Mouse (Mus musculus): ENCODE results near the gene Aldh5a1. TPM values are rescaled to one million over a fixed set of nuclear protein-coding genes. Genes with fewer than 3 reads are reported as not detected.

The Aldh5a1 gene
- polyA plus RNA-seq, 1 experiment from 2014 or later, result 9.3 TPM

GRCm38 (mm10) chr13:24921281-24921680, 16.2 kb downstream of the Aldh5a1 start:
- no peak overlapping the region for H3K27ac ChIP-seq (ENCODE audit: low read length)
- WGBS, result 58% methylated on average over 6 of the region's 6 CpGs
- H3K4me2 ChIP-seq (replicated peaks; ENCODE audit: low read depth, low read length), result no peak overlapping the region
- ATAC-seq (ENCODE audit: insufficient number of reproducible peaks, insufficient read depth, low FRiP score, low read depth), result no peak
- no peaks in the 10 kb centered on the region for H3K27me3 ChIP-seq (ENCODE audit: control insufficient read depth, insufficient read depth, low read length)
- no peak overlapping the region for H3K4me3 ChIP-seq (ENCODE audit: low read depth, low read length)
- no peaks in the 10 kb centered on the region for H3K9me3 ChIP-seq (ENCODE audit: control insufficient read depth, low read depth, low read length)
- H3K4me1 ChIP-seq (ENCODE audit: control insufficient read depth, insufficient read depth, low read length), result no peaks in the 10 kb centered on the region
- H3K9ac ChIP-seq (replicated peaks; ENCODE audit: low read depth, low read length), result no peak overlapping the region
- H3K36me3 ChIP-seq (ENCODE audit: control insufficient read depth, insufficient read depth, low read length), result peaks cover 14% of the 10 kb centered on the region; the same call in 1 of the 2 replicates

GRCm38 (mm10) chr13:24920333-24920977, 17.0 kb downstream of the Aldh5a1 start:
- no peaks in the 10 kb centered on the region for H3K27me3 ChIP-seq (ENCODE audit: control insufficient read depth, insufficient read depth, low read length)
- no peaks in the 10 kb centered on the region for H3K9me3 ChIP-seq (ENCODE audit: control insufficient read depth, low read depth, low read length)
- H3K4me3 ChIP-seq (ENCODE audit: low read depth, low read length), result no peak overlapping the region
- no peak overlapping the region for H3K9ac ChIP-seq (replicated peaks; ENCODE audit: low read depth, low read length)
- 32% methylated on average over 5 of the region's 5 CpGs for WGBS
- no peak overlapping the region for H3K4me2 ChIP-seq (replicated peaks; ENCODE audit: low read depth, low read length)
- ATAC-seq (ENCODE audit: insufficient number of reproducible peaks, insufficient read depth, low FRiP score, low read depth), result peak; percentile 77; the same call in 1 of the 2 replicates
- no peak overlapping the region for H3K27ac ChIP-seq (ENCODE audit: low read length)
- no peaks in the 10 kb centered on the region for H3K4me1 ChIP-seq (ENCODE audit: control insufficient read depth, insufficient read depth, low read length)
- peaks cover 9% of the 10 kb centered on the region; the same call in 1 of the 2 replicates for H3K36me3 ChIP-seq (ENCODE audit: control insufficient read depth, insufficient read depth, low read length)

GRCm38 (mm10) chr13:24915831-24916230, 21.6 kb downstream of the Aldh5a1 start:
- Histone ChIP-seq H3K9ac (replicated peaks; ENCODE audit: low read depth, low read length) (no peak overlapping the region), H3K4me3 (ENCODE audit: low read depth, low read length) (no peak overlapping the region), H3K4me2 (replicated peaks; ENCODE audit: low read depth, low read length) (no peak overlapping the region), H3K27ac (ENCODE audit: low read length) (no peak overlapping the region), H3K4me1 (ENCODE audit: control insufficient read depth, insufficient read depth, low read length) (no peaks in the 10 kb centered on the region), H3K36me3 (ENCODE audit: control insufficient read depth, insufficient read depth, low read length) (peaks cover 15% of the 10 kb centered on the region; the same call in 1 of the 2 replicates), H3K27me3 (ENCODE audit: control insufficient read depth, insufficient read depth, low read length) (no peaks in the 10 kb centered on the region), H3K9me3 (ENCODE audit: control insufficient read depth, low read depth, low read length) (no peaks in the 10 kb centered on the region)
- no peak for ATAC-seq (ENCODE audit: insufficient number of reproducible peaks, insufficient read depth, low FRiP score, low read depth)
- WGBS, result 66% methylated on average over 13 of the region's 13 CpGs

GRCm38 (mm10) chr13:24914915-24915314, 22.5 kb downstream of the Aldh5a1 start:
- no peak overlapping the region for H3K27ac ChIP-seq (ENCODE audit: low read length)
- no peak for ATAC-seq (ENCODE audit: insufficient number of reproducible peaks, insufficient read depth, low FRiP score, low read depth)
- peaks cover 15% of the 10 kb centered on the region; the same call in 1 of the 2 replicates for H3K36me3 ChIP-seq (ENCODE audit: control insufficient read depth, insufficient read depth, low read length)
- no peak overlapping the region for H3K4me3 ChIP-seq (ENCODE audit: low read depth, low read length)
- no peak overlapping the region for H3K4me2 ChIP-seq (replicated peaks; ENCODE audit: low read depth, low read length)
- H3K27me3 ChIP-seq (ENCODE audit: control insufficient read depth, insufficient read depth, low read length), result no peaks in the 10 kb centered on the region
- H3K4me1 ChIP-seq (ENCODE audit: control insufficient read depth, insufficient read depth, low read length), result no peaks in the 10 kb centered on the region
- H3K9ac ChIP-seq (replicated peaks; ENCODE audit: low read depth, low read length), result no peak overlapping the region
- H3K9me3 ChIP-seq (ENCODE audit: control insufficient read depth, low read depth, low read length), result no peaks in the 10 kb centered on the region
- WGBS, result 73% methylated on average over 4 of the region's 4 CpGs

GRCm38 (mm10) chr13:24913576-24913975, 23.9 kb downstream of the Aldh5a1 start:
- no peak overlapping the region for H3K4me3 ChIP-seq (ENCODE audit: low read depth, low read length)
- 87% methylated on average over 7 of the region's 7 CpGs for WGBS
- H3K9me3 ChIP-seq (ENCODE audit: control insufficient read depth, low read depth, low read length), result no peaks in the 10 kb centered on the region
- H3K36me3 ChIP-seq (ENCODE audit: control insufficient read depth, insufficient read depth, low read length), result peaks cover 15% of the 10 kb centered on the region; the same call in 1 of the 2 replicates
- no peak for ATAC-seq (ENCODE audit: insufficient number of reproducible peaks, insufficient read depth, low FRiP score, low read depth)
- no peak overlapping the region for H3K9ac ChIP-seq (replicated peaks; ENCODE audit: low read depth, low read length)
- H3K27ac ChIP-seq (ENCODE audit: low read length), result no peak overlapping the region
- no peak overlapping the region for H3K4me2 ChIP-seq (replicated peaks; ENCODE audit: low read depth, low read length)
- H3K4me1 ChIP-seq (ENCODE audit: control insufficient read depth, insufficient read depth, low read length), result no peaks in the 10 kb centered on the region
- H3K27me3 ChIP-seq (ENCODE audit: control insufficient read depth, insufficient read depth, low read length), result no peaks in the 10 kb centered on the region

- H3K4me2 ChIP-seq (replicated peaks; ENCODE audit: low read depth, low read length), result no peak overlapping the region
- H3K9ac ChIP-seq (replicated peaks; ENCODE audit: low read depth, low read length), result no peak overlapping the region
- peaks cover 2% of the 10 kb centered on the region; the same call in 1 of the 2 replicates for H3K36me3 ChIP-seq (ENCODE audit: control insufficient read depth, insufficient read depth, low read length)
- ATAC-seq (ENCODE audit: insufficient number of reproducible peaks, insufficient read depth, low FRiP score, low read depth), result no peak
- 97% methylated on average over 1 of the region's 1 CpGs for WGBS
- H3K4me1 ChIP-seq (ENCODE audit: control insufficient read depth, insufficient read depth, low read length), result no peaks in the 10 kb centered on the region
- H3K4me3 ChIP-seq (ENCODE audit: low read depth, low read length), result no peak overlapping the region
- no peaks in the 10 kb centered on the region for H3K27me3 ChIP-seq (ENCODE audit: control insufficient read depth, insufficient read depth, low read length)
- no peaks in the 10 kb centered on the region for H3K9me3 ChIP-seq (ENCODE audit: control insufficient read depth, low read depth, low read length)
- H3K27ac ChIP-seq (ENCODE audit: low read length), result no peak overlapping the region
Observed at GRCm38 (mm10) chr13:24909112-24909511, 28.3 kb downstream of the Aldh5a1 start.

- H3K4me3 ChIP-seq (ENCODE audit: low read depth, low read length), result no peak overlapping the region
- H3K4me2 ChIP-seq (replicated peaks; ENCODE audit: low read depth, low read length), result no peak overlapping the region
- no peak overlapping the region for H3K27ac ChIP-seq (ENCODE audit: low read length)
- no peaks in the 10 kb centered on the region for H3K4me1 ChIP-seq (ENCODE audit: control insufficient read depth, insufficient read depth, low read length)
- H3K9me3 ChIP-seq (ENCODE audit: control insufficient read depth, low read depth, low read length), result no peaks in the 10 kb centered on the region
- no peaks in the 10 kb centered on the region; the same call in 1 of the 2 replicates for H3K36me3 ChIP-seq (ENCODE audit: control insufficient read depth, insufficient read depth, low read length)
- ATAC-seq (ENCODE audit: insufficient number of reproducible peaks, insufficient read depth, low FRiP score, low read depth), result no peak
- H3K9ac ChIP-seq (replicated peaks; ENCODE audit: low read depth, low read length), result no peak overlapping the region
- WGBS, result 75% methylated on average over 11 of the region's 11 CpGs
- no peaks in the 10 kb centered on the region for H3K27me3 ChIP-seq (ENCODE audit: control insufficient read depth, insufficient read depth, low read length)
Observed at GRCm38 (mm10) chr13:24906831-24907570, 30.5 kb downstream of the Aldh5a1 start.

- Histone ChIP-seq H3K36me3 (ENCODE audit: control insufficient read depth, insufficient read depth, low read length) (no peaks in the 10 kb centered on the region), H3K4me3 (ENCODE audit: low read depth, low read length) (no peak overlapping the region), H3K27ac (ENCODE audit: low read length) (no peak overlapping the region), H3K27me3 (ENCODE audit: control insufficient read depth, insufficient read depth, low read length) (no peaks in the 10 kb centered on the region), H3K9me3 (ENCODE audit: control insufficient read depth, low read depth, low read length) (no peaks in the 10 kb centered on the region), H3K4me2 (replicated peaks; ENCODE audit: low read depth, low read length) (no peak overlapping the region), H3K9ac (replicated peaks; ENCODE audit: low read depth, low read length) (no peak overlapping the region), H3K4me1 (ENCODE audit: control insufficient read depth, insufficient read depth, low read length) (no peaks in the 10 kb centered on the region)
- ATAC-seq (ENCODE audit: insufficient number of reproducible peaks, insufficient read depth, low FRiP score, low read depth), result no peak
- WGBS, result 88% methylated on average over 12 of the region's 12 CpGs
Observed at GRCm38 (mm10) chr13:24905422-24905821, 32.0 kb downstream of the Aldh5a1 start.
